Comparison of ENCODE assay signal across 21 mouse cellular contexts in the genomic region with DNA sequence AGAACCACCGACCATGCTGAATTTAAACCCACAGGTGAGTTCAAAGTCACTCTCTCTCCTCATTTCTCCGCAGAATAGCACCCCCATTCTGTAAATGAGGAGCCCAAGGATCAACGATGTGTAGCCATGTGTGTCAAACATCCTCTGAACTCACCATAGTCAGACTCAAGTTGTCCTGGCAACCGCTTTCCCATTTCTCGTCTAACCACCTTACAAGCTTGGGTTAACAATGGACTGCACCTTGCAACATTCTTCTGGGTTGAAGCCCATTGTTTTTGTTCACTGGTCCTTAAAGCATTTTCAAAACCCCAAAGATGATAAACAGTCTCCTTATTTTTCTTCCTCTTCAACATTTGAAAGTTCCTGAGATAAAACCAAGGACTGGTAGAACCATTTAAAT.
"Had no signal": no experiment of that assay in that cellular context is flagged by ENCODE, and none has a peak within 500 bp of the region (broad histone marks: within the 10 kb centered on the region; RNA-seq: fewer than 3 reads in every experiment).

No protein-coding gene starts in this region.

- DNase-seq: kidney, adult 8-10 months; kidney, postnatal 25 days; layer of hippocampus, adult 9-11 months; liver; lung, adult 18-20 months; lung, postnatal 10 days; lung, postnatal 36 days; thymus, adult 2 months; thymus, postnatal 36 days had no signal

- H3K27ac ChIP-seq: intestine, embryonic 15.5 days; layer of hippocampus, adult 2 months; limb, embryonic 10.5 days; limb, embryonic 13.5 days; liver, embryonic 12.5 days; liver, embryonic 15.5 days; lung, embryonic 15.5 days; midbrain, embryonic 10.5 days; midbrain, embryonic 13.5 days; stomach, postnatal 0 days had no signal

- H3K4me3 ChIP-seq: intestine, embryonic 15.5 days; layer of hippocampus, adult 2 months; limb, embryonic 10.5 days; limb, embryonic 13.5 days; liver, embryonic 12.5 days; liver, embryonic 15.5 days; lung, embryonic 15.5 days; megakaryocyte, embryonic 14.5 days; midbrain, embryonic 10.5 days; midbrain, embryonic 13.5 days had no signal

- H3K9ac ChIP-seq: intestine, embryonic 15.5 days; limb, embryonic 13.5 days; liver, embryonic 12.5 days; liver, embryonic 15.5 days; lung, embryonic 15.5 days; midbrain, embryonic 13.5 days had no signal

- H3K36me3 ChIP-seq: intestine, embryonic 15.5 days; limb, embryonic 10.5 days; limb, embryonic 13.5 days; liver, embryonic 12.5 days; liver, embryonic 15.5 days; lung, embryonic 15.5 days; midbrain, embryonic 10.5 days; midbrain, embryonic 13.5 days had no signal

- H3K27me3 ChIP-seq: intestine, embryonic 15.5 days; lung, embryonic 15.5 days had no signal

- H3K4me1 ChIP-seq: liver, embryonic 12.5 days; liver, embryonic 15.5 days had no signal

- H3K9me3 ChIP-seq: intestine, embryonic 15.5 days; limb, embryonic 10.5 days; limb, embryonic 13.5 days; liver, embryonic 12.5 days; liver, embryonic 15.5 days; lung, embryonic 15.5 days; megakaryocyte, embryonic 14.5 days; midbrain, embryonic 10.5 days; midbrain, embryonic 13.5 days had no signal

- H3K4me2 ChIP-seq: intestine, embryonic 15.5 days; limb, embryonic 13.5 days; liver, embryonic 12.5 days; liver, embryonic 15.5 days; lung, embryonic 15.5 days; midbrain, embryonic 13.5 days had no signal

- ATAC-seq: intestine, embryonic 15.5 days; liver, embryonic 12.5 days; midbrain, embryonic 13.5 days; midbrain, embryonic 16.5 days had no signal
